Mouse (Mus musculus) stomach, postnatal 0 days (tissue): ENCODE results near the gene Fam78b.

Source experiments
- CTCF ChIP-seq: IDR thresholded peaks from 2 replicates; pipeline ENCODE4 v1.5.1; 2016; ENCODE audit warnings: antibody characterized with exemption, low read depth, mild to moderate bottlenecking, moderate library complexity
- EP300 ChIP-seq: optimal IDR thresholded peaks from 2 replicates; pipeline ENCODE3; 2016; ENCODE audit warnings: antibody characterized with exemption

- TF ChIP-seq CTCF (no peak), EP300 (no peak)
Measured at GRCm38 (mm10) chr1:167126292-167126691, 125.1 kb downstream of the Fam78b start.
